Mouse (Mus musculus) liver, adult (tissue): Measurements from ENCODE around the gene Npy1r.

Experiments used
- GATA4 ChIP-seq: IDR thresholded peaks from 2 replicates; pipeline ENCODE4 v1.6.1; 2014; ENCODE audit warnings: mild to moderate bottlenecking, low read length; ENCODE audit not compliant: insufficient replicate concordance

Gene Npy1r

GRCm38 (mm10) chr8:66696970-66697843 is at the start of gene Npy1r:
Gene Npy1r (plus strand): TSS chr8:66697192.
- TF ChIP-seq GATA4, result no peak

- no peak for TF ChIP-seq GATA4
These were observed 15.7 kb upstream of the Npy1r start for GRCm38 (mm10) chr8:66681261-66681660.

GRCm38 (mm10) chr8:66687511-66688329 is 9.3 kb upstream of the Npy1r start, which contains the start of gene Npy5r:
Gene Npy5r (minus strand): TSS chr8:66688128.
- TF ChIP-seq GATA4, result no peak

- no peak for TF ChIP-seq GATA4
These were observed 8.6 kb upstream of the Npy1r start for GRCm38 (mm10) chr8:66688395-66688794.

GRCm38 (mm10) chr8:66688799-66689198 is 8.2 kb upstream of the Npy1r start:
- TF ChIP-seq GATA4, result no peak

GRCm38 (mm10) chr8:66690402-66690801 is 6.6 kb upstream of the Npy1r start:
- TF ChIP-seq GATA4, result no peak

- TF ChIP-seq GATA4, result no peak
These were observed 1.0 kb downstream of the Npy1r start for GRCm38 (mm10) chr8:66698011-66698410.

GRCm38 (mm10) chr8:66698782-66699181 is 1.8 kb downstream of the Npy1r start:
- TF ChIP-seq GATA4, result no peak

GRCm38 (mm10) chr8:66714324-66714975 is 17.5 kb downstream of the Npy1r start:
- no peak for TF ChIP-seq GATA4

- TF ChIP-seq GATA4, result no peak
These were observed 25.8 kb downstream of the Npy1r start for GRCm38 (mm10) chr8:66722835-66723234.

GRCm38 (mm10) chr8:66729446-66729845 is 32.5 kb downstream of the Npy1r start:
- TF ChIP-seq GATA4, result no peak

- no peak for TF ChIP-seq GATA4
These were observed 35.0 kb downstream of the Npy1r start for GRCm38 (mm10) chr8:66731957-66732356.

- TF ChIP-seq GATA4, result no peak
These were observed 45.4 kb downstream of the Npy1r start for GRCm38 (mm10) chr8:66742359-66742758.

- TF ChIP-seq GATA4, result no peak
These were observed 48.6 kb downstream of the Npy1r start for GRCm38 (mm10) chr8:66745612-66746011.

GRCm38 (mm10) chr8:66751621-66752020 is 54.6 kb downstream of the Npy1r start:
- no peak for TF ChIP-seq GATA4

- TF ChIP-seq GATA4, result no peak
These were observed 59.2 kb downstream of the Npy1r start for GRCm38 (mm10) chr8:66756161-66756560.
